Mouse (Mus musculus): ENCODE results near the gene Erc1.

The Erc1 gene

DNA sequence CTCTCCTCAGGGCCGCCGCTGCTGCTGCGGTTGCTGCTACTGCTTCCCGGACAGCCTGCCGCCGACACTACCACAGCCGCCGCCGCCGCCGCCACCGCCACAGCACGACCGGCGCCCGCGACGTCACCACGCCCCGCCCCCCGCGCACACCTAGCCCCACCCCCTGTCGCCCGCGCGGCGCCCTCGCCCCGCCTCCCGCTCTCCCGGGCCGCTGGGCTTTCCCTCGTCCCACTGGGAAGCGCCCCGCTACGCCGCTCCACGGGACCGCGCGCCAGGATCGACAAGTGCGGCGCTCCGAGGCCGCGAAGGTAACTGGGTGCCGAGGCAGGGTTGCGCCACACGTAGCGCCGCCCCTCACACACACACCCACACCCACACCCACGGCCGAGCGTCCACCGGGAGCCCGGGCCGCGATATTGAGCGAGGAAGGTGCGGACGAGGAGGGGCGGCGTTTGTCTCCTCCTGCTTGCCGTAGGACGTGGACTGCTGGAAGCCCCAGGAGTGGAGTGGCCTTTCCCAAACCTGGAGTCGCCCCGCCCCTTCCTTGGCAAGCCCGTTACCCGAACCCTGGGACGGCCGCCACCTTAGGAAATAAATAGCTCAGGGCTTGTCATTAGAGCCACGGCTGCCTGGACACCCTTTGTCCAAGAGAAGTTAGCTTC is at the start of gene Erc1:
Gene Erc1 (minus strand): TSS at position 134 of the 662 bp plus-strand sequence.
- in situ Hi-C loops (cut with MboI; ENCODE audit: low pct_unique_long_range_greater_than_20kb in 1 of 2, low sequenced_read_pairs in 2 of 2, unreplicated experiment in 1 of 2): no loop called here

DNA sequence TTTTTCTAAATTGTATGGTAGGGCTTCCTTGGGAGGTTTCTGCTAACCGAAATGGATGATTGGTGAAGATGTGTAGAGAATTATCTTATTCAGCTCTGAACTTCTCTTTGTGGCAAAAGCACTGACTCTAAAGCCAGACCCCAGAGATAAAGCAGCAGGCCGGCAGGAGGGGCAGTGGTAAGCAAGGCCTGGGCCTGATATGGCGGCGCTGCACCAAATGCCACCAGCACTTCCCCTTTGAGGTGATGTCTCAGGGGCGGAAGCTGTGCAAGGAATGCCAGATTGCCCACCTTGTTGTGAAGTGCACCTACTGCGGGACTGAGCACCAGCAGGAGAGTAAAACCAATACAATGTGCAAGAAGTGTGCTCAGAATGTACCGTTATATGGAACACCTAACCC is 44.7 kb upstream of the Erc1 start:
- in situ Hi-C loops (cut with MboI; ENCODE audit: low pct_unique_long_range_greater_than_20kb in 1 of 2, low sequenced_read_pairs in 2 of 2, unreplicated experiment in 1 of 2): no loop called here

DNA sequence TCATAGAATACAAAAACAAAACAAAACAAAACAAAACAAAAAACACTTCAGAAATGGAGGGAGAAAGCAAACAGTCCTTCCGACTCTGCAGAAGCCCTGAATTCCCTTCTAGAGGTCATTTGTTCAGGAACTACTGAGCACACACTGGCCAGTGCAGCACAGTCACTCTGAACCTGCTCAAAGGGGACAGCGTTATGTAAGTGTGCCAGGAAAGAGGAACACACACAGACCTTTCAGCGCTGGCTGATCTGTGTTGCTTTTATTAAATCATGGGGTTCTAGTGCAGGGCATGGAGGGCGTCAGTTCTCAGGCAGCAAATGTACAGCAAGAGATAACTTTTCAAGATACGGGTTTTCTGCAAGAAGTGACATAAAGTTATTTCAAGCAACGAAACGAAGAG is 35.2 kb upstream of the Erc1 start:
- in situ Hi-C loops (cut with MboI; ENCODE audit: low pct_unique_long_range_greater_than_20kb in 1 of 2, low sequenced_read_pairs in 2 of 2, unreplicated experiment in 1 of 2): no loop called here

DNA sequence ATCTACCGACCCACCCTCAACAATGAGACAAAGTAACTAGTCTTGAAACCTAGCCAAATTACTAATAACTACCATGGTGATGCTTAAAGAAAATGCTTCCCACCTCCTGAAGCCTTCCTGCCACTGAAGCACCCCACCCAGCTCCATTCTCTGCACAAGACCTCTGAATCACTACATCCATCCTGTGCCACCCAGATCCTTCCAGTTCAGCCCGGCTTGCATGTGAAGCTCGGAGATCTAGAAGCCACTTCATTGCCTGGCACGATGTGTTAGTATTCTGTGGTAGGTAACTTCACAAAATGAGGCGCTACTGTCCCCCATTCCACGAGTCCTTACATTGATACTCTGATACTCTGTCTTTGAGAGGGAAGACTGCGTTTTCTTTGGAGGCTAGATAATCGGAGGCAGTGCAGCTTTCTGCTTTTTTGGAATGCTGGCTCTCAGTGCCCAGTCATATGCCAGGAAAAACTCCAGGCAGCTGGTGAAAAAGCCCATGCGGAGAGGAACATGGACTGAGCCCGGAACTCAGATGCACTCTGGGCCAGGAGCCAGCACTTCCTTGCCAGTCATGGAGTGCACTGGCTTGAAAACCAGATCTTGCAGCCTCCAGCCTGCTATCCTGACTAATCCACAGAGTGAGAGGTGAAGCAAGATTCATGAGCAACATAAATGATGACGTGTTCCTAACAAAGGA is 16.5 kb upstream of the Erc1 start:
- in situ Hi-C loops (cut with MboI; ENCODE audit: low pct_unique_long_range_greater_than_20kb in 1 of 2, low sequenced_read_pairs in 2 of 2, unreplicated experiment in 1 of 2): no loop called here

DNA sequence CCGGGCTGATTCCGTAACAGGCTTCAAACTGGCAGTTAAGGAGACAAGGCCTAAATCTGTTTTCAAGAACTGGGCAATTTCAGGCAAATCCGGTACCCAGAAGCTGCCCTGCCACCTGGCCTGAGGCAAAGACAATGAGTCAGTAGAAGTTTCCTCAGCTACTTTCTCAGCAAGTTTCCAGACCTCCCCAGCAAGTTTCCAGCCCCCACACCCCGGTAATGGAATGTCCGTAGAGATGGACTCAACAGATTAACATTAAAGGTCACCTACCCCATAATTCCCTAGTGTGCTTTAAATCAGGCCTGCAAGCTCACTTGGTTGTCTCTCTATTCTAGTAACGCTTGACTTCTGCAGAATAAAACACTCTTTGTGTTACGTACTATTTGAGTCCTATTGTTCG is 13.6 kb upstream of the Erc1 start:
- in situ Hi-C loops (cut with MboI; ENCODE audit: low pct_unique_long_range_greater_than_20kb in 1 of 2, low sequenced_read_pairs in 2 of 2, unreplicated experiment in 1 of 2): no loop called here

DNA sequence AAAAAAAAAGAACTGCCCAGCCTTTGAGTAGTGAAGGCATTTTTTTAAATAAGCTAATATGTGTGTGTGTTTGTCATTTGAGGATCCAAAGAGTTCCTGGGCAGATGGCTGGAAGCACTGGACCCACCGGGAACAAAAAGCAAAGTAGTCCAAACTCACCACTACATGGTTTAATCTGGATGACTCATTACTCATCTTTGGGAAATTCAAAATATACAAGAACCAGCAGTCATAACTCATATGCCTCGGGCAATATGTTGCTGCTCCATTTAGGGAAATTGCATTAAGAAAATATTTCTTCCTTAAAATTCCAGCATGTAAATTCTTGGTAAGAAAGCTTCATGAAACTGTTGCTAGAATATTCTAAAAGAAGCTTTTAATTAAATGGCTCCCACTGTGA is 12.3 kb upstream of the Erc1 start:
- in situ Hi-C loops (cut with MboI; ENCODE audit: low pct_unique_long_range_greater_than_20kb in 1 of 2, low sequenced_read_pairs in 2 of 2, unreplicated experiment in 1 of 2): no loop called here

DNA sequence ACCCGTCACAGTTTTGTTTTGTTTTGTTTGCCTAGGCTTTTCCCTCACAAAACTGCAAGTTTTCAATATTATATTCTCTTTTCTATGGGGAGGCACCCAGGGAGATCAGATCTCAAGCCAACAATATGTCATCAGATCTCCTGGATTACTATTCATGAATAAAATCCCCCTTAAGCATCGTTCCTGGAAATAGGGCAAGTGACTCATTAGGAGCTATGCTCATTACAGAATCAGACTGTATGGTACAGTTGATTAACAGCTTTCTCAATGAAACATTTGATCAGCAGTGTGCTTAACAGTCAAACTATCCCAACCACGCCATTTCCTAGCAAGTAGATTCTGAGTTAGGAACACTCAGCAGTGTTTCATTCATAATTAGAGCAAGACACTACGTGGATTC is 7.5 kb upstream of the Erc1 start:
- in situ Hi-C loops (cut with MboI; ENCODE audit: low pct_unique_long_range_greater_than_20kb in 1 of 2, low sequenced_read_pairs in 2 of 2, unreplicated experiment in 1 of 2): no loop called here

DNA sequence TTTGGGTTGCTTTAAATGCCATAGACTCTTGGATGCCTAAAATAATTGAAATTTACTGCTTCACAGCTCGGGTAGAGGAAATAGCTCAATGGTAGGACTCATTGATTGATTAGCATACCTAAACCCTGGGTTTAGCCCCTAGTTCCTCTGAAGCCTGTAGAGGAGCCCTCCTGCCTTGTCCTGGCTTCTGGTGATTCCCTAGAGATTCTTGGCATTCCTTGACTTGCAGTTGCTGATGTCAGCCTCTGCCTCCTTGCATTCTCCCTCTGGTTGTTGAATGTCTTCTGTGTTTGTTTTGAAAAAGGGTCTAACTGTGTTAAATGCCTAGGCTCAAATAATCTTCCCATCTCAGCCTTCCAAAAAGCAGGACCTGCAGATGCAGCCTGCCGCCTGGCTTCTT is 6.2 kb upstream of the Erc1 start:
- in situ Hi-C loops (cut with MboI; ENCODE audit: low pct_unique_long_range_greater_than_20kb in 1 of 2, low sequenced_read_pairs in 2 of 2, unreplicated experiment in 1 of 2): no loop called here

DNA sequence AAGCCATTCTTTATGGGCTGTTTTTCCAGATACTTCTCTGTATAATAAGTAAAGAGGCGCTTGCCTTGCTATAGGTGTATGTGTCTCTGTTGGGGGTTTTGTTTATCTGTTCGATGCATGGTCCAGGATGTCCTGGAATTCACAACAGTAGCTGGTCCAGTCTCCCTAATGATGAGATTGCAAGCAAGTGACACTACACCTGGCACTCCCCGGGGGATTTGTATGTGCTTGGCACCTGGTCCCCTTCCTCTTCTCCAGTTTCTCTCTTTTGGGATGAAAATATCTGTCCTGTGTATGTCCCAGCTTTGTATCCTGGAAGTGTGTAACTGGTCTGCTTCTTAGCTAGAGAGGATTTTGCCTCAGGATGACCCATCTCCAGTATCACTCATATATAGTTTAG is 1.9 kb upstream of the Erc1 start:
- in situ Hi-C loops (cut with MboI; ENCODE audit: low pct_unique_long_range_greater_than_20kb in 1 of 2, low sequenced_read_pairs in 2 of 2, unreplicated experiment in 1 of 2): no loop called here

DNA sequence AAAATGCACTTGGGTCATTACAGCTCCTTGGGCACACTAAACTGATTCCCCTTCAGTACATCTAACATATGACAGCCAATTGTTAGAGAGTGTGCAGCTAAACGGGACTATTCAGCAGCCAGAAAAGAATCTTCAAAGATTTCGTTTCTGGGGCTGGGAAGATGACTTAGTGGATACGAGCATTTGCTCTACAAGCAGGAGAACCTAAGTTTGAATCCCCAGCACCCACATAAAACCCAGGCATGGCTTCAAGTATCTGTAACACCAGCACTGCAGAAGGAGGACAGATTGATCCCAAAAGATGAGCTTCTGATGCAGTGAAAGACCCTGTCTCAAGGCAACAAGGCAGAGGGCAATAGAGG is 1.4 kb upstream of the Erc1 start:
- in situ Hi-C loops (cut with MboI; ENCODE audit: low pct_unique_long_range_greater_than_20kb in 1 of 2, low sequenced_read_pairs in 2 of 2, unreplicated experiment in 1 of 2): no loop called here

DNA sequence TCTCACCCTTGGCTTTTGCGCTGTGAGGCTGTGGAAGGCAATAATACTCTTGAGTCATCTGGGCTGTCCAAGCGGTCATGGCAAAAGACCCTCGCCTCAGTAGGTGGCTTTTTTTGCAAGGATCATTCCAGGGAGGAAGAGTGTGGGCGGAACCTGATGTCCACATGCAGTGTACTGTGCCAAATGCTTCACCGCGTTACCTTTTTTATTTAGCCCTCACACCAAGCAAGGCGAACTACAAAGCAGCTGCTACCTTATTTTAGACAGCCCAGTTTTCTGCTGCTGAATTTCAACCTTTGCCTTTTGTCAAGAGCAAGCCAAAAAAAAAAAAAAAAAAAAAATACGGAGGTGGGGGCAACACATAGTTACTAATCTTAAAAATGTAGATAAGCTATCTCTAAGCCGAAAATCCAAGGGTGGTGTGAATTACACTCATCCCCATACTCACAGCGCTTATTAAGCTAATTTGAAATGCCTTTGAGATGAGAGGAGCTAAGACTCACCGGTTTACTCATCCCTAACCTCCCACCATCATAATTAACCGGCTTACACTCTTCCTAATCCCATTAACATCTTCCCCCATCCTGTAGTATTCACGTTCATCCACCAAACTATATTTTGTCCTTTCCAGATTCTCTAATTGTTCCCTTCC is 855 bp upstream of the Erc1 start:
- in situ Hi-C loops (cut with MboI; ENCODE audit: low pct_unique_long_range_greater_than_20kb in 1 of 2, low sequenced_read_pairs in 2 of 2, unreplicated experiment in 1 of 2): no loop called here

DNA sequence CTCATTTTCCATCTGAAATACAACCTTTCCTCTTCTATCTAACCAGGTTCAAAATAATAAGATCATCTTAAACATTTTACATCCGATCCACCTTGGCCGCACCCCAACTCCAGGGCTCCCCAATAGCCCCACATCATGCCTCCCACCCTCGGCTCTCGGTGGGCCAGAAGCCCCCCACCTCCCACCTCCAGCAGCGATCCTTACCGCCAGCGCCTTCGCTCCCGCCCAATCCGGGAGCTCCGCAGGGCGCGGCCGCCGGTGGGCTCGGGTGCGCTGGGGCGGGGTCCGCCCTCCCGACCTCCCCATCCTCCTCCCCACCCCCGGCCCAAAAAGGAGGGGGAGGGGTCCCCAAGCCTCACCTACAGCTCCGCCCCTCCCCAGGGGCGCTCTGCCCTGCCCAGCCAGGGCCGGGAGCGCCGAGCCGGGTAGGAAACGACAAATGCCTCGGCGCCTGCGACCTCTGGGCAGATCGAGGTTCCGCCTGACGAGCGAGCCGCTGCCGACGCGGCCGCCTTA is 391 bp downstream of the Erc1 start:
- in situ Hi-C loops (cut with MboI; ENCODE audit: low pct_unique_long_range_greater_than_20kb in 1 of 2, low sequenced_read_pairs in 2 of 2, unreplicated experiment in 1 of 2): no loop called here

DNA sequence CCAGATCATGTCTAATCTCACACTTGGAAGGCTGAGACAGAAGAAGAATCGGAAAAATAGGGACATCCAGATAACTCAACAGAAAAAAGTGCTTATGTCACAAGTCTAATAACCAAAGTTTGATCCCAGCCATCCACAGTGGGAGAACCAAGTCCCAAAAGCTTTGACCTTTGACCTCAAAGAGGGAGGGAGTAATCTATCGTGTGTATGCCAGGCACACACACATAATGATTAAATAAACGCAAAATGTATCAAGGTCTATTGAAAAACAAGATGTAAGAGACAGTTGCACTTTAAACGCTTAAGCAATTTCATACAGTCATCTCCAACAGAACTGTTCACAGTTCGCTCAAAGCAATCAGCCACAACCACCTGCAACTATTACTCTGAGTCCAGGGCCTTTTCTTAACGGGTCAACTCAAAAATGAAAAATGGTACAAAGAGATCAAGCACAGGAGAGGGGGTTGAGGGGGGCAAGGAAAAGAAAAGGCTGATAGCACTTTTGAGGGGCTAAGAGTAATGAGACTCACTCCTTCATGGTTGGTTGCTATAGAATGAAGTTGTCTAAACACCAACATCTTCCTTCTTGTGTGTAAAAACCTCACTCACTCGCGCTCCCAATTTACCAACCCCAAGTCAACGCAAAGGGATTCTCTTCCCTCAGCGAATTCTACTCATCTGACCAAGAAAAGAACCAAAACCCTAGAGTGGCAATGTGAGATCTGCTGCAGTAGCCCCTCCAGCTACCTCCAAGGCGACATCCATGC is 1.0 kb downstream of the Erc1 start:
- in situ Hi-C loops (cut with MboI; ENCODE audit: low pct_unique_long_range_greater_than_20kb in 1 of 2, low sequenced_read_pairs in 2 of 2, unreplicated experiment in 1 of 2): no loop called here

DNA sequence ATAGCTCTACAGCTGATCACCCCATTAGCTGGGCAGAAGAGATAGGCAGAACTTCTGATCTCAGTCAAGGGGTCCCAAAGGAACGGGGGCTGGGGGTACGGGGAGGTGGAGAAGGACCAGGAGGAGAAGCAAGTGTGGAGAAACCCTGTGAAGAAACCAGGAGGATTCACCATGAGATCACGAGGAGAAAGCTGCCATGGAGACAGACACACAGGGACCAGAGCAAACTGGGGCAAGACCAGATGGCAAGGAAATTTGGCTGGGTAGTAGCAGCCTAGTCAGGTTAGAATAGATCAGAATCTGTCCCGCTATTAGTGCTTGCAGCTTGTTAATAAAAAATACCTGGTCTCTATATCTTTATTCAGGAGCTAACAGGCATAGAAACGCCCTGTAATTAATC is 18.0 kb downstream of the Erc1 start:
- in situ Hi-C loops (cut with MboI; ENCODE audit: low pct_unique_long_range_greater_than_20kb in 1 of 2, low sequenced_read_pairs in 2 of 2, unreplicated experiment in 1 of 2): no loop called here

DNA sequence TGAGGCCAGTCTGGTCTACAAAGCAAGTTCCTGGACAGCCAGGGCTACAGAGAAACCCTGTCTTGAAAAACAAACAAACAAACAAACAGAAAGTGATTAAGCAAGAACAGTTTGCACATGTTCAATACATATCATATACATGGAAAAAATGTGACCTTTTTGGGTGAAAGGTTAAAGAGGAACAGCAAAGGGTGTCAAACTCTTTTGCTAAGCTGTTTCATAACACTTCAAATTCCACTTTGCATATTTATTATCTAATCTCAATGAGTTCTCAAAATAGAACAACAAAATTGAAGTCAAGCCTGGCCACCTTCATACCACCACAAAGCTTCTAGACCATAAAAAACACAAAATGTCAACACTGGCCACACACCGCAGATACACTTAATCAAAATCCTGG is 19.8 kb downstream of the Erc1 start:
- in situ Hi-C loops (cut with MboI; ENCODE audit: low pct_unique_long_range_greater_than_20kb in 1 of 2, low sequenced_read_pairs in 2 of 2, unreplicated experiment in 1 of 2): no loop called here

DNA sequence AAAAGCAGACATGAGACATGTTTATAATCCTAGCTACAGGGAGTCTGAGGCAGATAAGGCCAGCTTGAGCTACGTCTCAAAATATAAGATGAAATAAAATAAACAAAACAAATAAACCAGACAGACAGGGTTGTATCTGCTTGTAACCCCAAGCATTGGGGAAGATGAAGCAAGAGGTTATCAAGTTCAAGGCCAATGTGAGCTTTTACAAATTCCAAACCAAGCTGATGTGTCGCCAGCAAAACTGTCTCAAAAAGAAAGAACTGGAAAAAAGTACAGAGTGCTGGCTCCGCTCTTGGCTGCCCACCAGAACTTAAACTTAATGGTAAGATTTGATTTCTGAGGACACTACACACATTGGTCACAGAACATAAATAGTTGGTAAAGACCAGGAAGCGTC is 21.3 kb downstream of the Erc1 start:
- in situ Hi-C loops (cut with MboI; ENCODE audit: low pct_unique_long_range_greater_than_20kb in 1 of 2, low sequenced_read_pairs in 2 of 2, unreplicated experiment in 1 of 2): no loop called here

DNA sequence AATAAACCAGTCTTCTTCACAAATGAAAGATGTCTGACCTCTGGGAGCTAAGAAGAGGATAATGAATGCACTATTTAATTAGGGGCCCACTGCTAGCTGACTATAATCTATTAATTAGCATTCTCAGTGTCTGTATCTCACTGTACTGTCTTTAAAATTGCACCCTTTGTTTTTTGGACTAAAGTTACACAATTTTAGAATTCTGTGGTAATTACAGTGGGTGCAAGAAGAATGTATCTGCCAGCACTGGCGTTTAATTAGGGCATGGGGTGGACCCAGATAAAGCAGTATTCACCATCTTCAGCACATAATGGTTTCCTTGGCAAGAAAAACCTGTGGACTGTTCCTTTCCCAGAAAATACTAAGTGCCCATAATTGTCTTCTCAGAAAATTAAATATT is 25.8 kb downstream of the Erc1 start:
- in situ Hi-C loops (cut with MboI; ENCODE audit: low pct_unique_long_range_greater_than_20kb in 1 of 2, low sequenced_read_pairs in 2 of 2, unreplicated experiment in 1 of 2): no loop called here

DNA sequence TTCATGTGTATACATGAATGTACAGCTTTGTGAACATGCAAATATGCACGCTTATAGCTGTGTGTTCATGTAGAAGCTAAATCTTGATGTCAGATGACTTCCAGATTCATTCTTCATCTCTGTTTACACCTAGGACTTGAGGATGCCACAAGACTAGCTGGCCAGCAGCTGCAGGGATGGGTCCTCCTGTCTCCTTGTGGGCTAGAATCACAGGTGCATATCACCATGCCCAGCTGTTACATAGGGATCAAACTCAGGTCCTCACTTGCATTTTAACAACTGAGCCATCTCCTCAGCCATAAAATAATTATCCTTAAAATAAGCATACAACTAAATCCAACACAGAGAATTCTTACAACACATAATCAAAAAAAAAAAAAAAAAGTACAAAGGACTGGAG is 26.8 kb downstream of the Erc1 start:
- in situ Hi-C loops (cut with MboI; ENCODE audit: low pct_unique_long_range_greater_than_20kb in 1 of 2, low sequenced_read_pairs in 2 of 2, unreplicated experiment in 1 of 2): no loop called here

DNA sequence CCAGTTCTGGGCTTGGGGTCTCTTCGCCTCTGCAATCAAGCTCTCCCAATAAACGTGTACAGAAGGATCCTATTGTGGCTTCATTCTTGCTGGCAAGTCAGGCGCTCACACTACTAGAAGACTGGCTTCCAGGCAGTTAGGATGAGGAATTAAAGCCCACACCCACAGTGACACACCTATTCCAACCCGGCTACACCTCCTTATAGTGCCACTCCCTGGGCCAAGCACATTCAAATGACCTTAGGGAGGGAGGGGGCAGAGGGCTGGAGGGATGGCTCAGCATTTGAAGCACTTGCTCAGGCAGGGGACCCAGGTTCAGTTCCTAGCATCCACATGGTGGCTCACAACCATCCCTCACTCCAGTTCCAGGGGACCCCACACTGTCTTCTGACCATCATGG is 29.4 kb downstream of the Erc1 start:
- in situ Hi-C loops (cut with MboI; ENCODE audit: low pct_unique_long_range_greater_than_20kb in 1 of 2, low sequenced_read_pairs in 2 of 2, unreplicated experiment in 1 of 2): no loop called here
